Mouse (Mus musculus) thymus, adult 2 months (tissue): Measurements from ENCODE around the gene Mis12.

ENCODE experiments used
- CTCF ChIP-seq: fragments of 200-500 bp; IDR thresholded peaks from 2 replicates; pipeline ENCODE4 v1.5.1; 2012; ENCODE audit warnings: mild to moderate bottlenecking, control low read depth, low read length, moderate library complexity, borderline replicate concordance; ENCODE audit not compliant: control insufficient read depth, poor library complexity, insufficient read depth; ENCODE audit errors: extremely low read depth
- POLR2A ChIP-seq: fragments of 200-500 bp; IDR thresholded peaks from 2 replicates; pipeline ENCODE4 v1.6.1; 2012; ENCODE audit warnings: mild to moderate bottlenecking, low read length, control low read depth, moderate library complexity; ENCODE audit not compliant: control insufficient read depth, poor library complexity, insufficient read depth; ENCODE audit errors: extremely low read depth

GRCm38 (mm10) chr11:70975193-70975592, 44.2 kb upstream of the Mis12 start:
- no peak for TF ChIP-seq CTCF
- TF ChIP-seq POLR2A: no peak
